Mouse (Mus musculus) heart, postnatal 0 days (tissue): ENCODE results near the gene Nat8f6. TPM values are rescaled to one million over a fixed set of nuclear protein-coding genes. Genes with fewer than 3 reads are reported as not detected.

ENCODE experiments used
- microRNA-seq: library from miRNA; unstranded; fragments of <30 nt; microRNA quantifications from one replicate; pipeline ENCODE4, GENCODE M21; 2016
- polyA plus RNA-seq: library from polyadenylated mRNA; unstranded; fragments of >200 nt; fragmentation: Nextera tagmentation; extraction: Ambion mirVana; gene quantifications from 2 replicates; pipeline ENCODE4 v1.2.1, GENCODE M21; 2015
- total RNA-seq: library from RNA; depleted of rRNA; stranded (reverse); fragments of >200 nt; gene quantifications from 2 replicates; pipeline ENCODE4 v1.2.3, GENCODE M21; 2014; ENCODE audit warnings: low replicate concordance; rRNA removed

Gene Nat8f6
- total and polyA plus RNA-seq, 2 experiments from 2014 or later, result not detected

Small RNA genes within 50 kb of the gene (microRNA-seq; reads per million reads assigned to microRNA genes)
- not detected for gene Mir6375

Other genes with a start within 250 kb of the Nat8f6 start
- 2.8 and 3.5 TPM in 2 replicates for gene Alms1, start 233.4 kb downstream of the Nat8f6 start, total RNA-seq
- 0.61 and 0.81 TPM in 2 replicates for gene Alms1, start 233.4 kb downstream of the Nat8f6 start, polyA plus RNA-seq
- gene Nat8f7, start 107.7 kb downstream of the Nat8f6 start, total RNA-seq, result not detected in 2 replicates
- gene Nat8f7, start 107.7 kb downstream of the Nat8f6 start, polyA plus RNA-seq, result not detected in 2 replicates
- gene Nat8f3, start 55.2 kb downstream of the Nat8f6 start, total RNA-seq, result not detected in 2 replicates
- gene Nat8f3, start 55.2 kb downstream of the Nat8f6 start, polyA plus RNA-seq, result 0.11 TPM in 1 of 2 replicates, not detected in the other
- gene Nat8f5, start within 50 bp of the Nat8f6 start, total RNA-seq, result not detected in 2 replicates
- not detected in 2 replicates for gene Nat8f5, start within 50 bp of the Nat8f6 start, polyA plus RNA-seq
- gene Nat8, start 11.1 kb upstream of the Nat8f6 start, total RNA-seq, result not detected in 2 replicates
- not detected in 2 replicates for gene Nat8, start 11.1 kb upstream of the Nat8f6 start, polyA plus RNA-seq
- gene Nat8f2, start 48.2 kb upstream of the Nat8f6 start, total RNA-seq, result not detected in 2 replicates
- not detected in 2 replicates for gene Nat8f2, start 48.2 kb upstream of the Nat8f6 start, polyA plus RNA-seq
- 0.42 and 2.2 TPM in 2 replicates for gene Nat8f4, start 83.9 kb upstream of the Nat8f6 start, total RNA-seq
- 1.4 and 1.7 TPM in 2 replicates for gene Nat8f4, start 83.9 kb upstream of the Nat8f6 start, polyA plus RNA-seq
- gene Tprkb, start 90.9 kb upstream of the Nat8f6 start, total RNA-seq, result 8.5 and 15.0 TPM in 2 replicates
- 19.2 and 25.5 TPM in 2 replicates for gene Tprkb, start 90.9 kb upstream of the Nat8f6 start, polyA plus RNA-seq
- 3.6 TPM in 2 replicates for gene Nat8f1, start 94.7 kb upstream of the Nat8f6 start, total RNA-seq
- gene Nat8f1, start 94.7 kb upstream of the Nat8f6 start, polyA plus RNA-seq, result 5.6 and 7.4 TPM in 2 replicates
- gene Dusp11, start 140.7 kb upstream of the Nat8f6 start, total RNA-seq, result 36.8 and 39.1 TPM in 2 replicates
- gene Dusp11, start 140.7 kb upstream of the Nat8f6 start, polyA plus RNA-seq, result 27.7 and 33.5 TPM in 2 replicates
- not detected in 2 replicates for gene Figla, start 195.2 kb upstream of the Nat8f6 start, total RNA-seq
- gene Figla, start 195.2 kb upstream of the Nat8f6 start, polyA plus RNA-seq, result not detected in 2 replicates
- gene Add2, start 207.7 kb upstream of the Nat8f6 start, total RNA-seq, result 1.2 and 2.6 TPM in 2 replicates
- gene Add2, start 207.7 kb upstream of the Nat8f6 start, polyA plus RNA-seq, result 1.1 and 1.5 TPM in 2 replicates